Mouse (Mus musculus) lung, postnatal 0 days (tissue): Measurements from ENCODE around the gene Ubr1.

Source experiments
- CTCF ChIP-seq: IDR thresholded peaks from 2 replicates; pipeline ENCODE4 v1.5.1; 2016; ENCODE audit warnings: antibody characterized with exemption, mild to moderate bottlenecking
- EP300 ChIP-seq: IDR thresholded peaks from 2 replicates; pipeline ENCODE4 v1.6.1; 2016; ENCODE audit warnings: antibody characterized with exemption, mild to moderate bottlenecking, control low read depth

GRCm38 (mm10) chr2:120858131-120858530 lies 112.4 kb downstream of the Ubr1 start:
- TF ChIP-seq CTCF (no peak), EP300 (no peak)
